Mouse (Mus musculus) kidney, postnatal 10 days (tissue): ENCODE results near the gene Gm2030.
"Not testable (repeated sequence)": the region's sequence is repeated elsewhere in the genome, so short reads cannot be mapped to it uniquely, and the experiment has no call there.

Source experiments
- DNase-seq: peaks from one replicate; pipeline ENCODE4 v3.0.0; 2021; ENCODE audit warnings: mixed read lengths

Gm2030 gene

DNA sequence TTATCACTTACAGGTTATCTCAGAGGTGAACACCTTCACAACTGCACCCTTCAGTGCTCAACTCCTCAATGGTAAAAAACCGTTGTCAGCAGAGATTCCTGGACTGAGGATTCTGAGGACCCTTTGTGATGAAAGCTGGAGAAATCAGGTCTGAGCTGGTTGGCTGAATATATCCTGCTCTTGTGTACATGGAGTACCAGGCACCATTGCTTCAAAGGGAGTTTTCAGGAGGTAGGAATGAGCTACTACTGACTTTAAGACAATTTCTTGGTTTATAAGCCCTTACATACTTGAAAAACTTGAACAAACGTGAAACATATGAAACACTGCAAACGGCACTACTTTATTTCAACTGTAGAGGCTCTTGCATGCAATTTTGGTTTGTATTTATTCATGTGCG, at the start of gene Gm2030:
Gm2030 (minus strand) TSS at position 101 of the 400 bp plus-strand sequence.
- not testable (repeated sequence) for DNase-seq
